Mouse (Mus musculus) liver, adult (tissue): ENCODE measurements at regions not wholly inside any gene's neighbourhood (a gene's known extent, or its start where the extent isn't known, plus 50 kb on each side); places are given as distances from the start of the nearest gene placed in this dataset.

ENCODE experiments used
- GATA4 ChIP-seq: IDR thresholded peaks from 2 replicates; pipeline ENCODE4 v1.6.1; 2014; ENCODE audit warnings: mild to moderate bottlenecking, low read length; ENCODE audit not compliant: insufficient replicate concordance

DNA sequence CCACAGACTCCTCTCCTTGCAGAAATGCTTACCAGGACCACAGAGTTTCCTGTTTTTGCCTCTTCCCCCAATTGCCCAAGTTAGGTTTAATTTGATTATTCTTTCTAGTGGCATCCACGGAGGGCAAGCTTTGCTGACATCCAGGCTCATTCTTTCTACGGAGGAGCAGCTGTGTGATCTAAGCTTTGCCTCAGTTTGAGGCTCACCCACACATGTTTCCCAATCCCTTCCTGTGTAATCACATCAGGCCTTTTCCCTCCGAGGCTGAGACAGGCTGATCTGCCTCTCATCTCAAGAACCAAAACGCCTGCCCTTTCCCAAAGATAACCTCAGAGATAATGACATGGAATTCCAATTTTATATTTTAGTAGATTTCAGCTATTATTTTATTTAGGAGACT, 107.4 kb upstream of the Zfp648 start:
- no peak for TF ChIP-seq GATA4

DNA sequence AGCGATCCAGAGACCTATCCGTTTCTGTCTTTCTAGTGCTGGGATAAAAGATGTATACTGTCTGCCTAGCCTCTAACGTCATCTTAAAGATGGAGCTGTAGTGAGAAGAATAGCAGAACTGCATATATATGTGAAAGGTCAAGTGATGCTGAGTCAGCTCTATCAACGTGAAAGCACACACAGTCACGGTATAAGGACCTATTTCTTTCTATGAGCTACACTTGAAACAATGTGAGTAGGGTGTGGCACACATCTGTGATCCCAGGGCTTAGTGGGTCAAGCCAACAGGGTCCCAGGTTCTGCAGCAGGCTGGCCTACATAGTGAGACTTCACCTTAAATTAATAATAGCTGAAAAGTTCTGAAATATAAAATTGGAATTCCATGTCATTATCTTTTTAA, 106.6 kb upstream of the Zfp648 start:
- no peak for TF ChIP-seq GATA4

DNA sequence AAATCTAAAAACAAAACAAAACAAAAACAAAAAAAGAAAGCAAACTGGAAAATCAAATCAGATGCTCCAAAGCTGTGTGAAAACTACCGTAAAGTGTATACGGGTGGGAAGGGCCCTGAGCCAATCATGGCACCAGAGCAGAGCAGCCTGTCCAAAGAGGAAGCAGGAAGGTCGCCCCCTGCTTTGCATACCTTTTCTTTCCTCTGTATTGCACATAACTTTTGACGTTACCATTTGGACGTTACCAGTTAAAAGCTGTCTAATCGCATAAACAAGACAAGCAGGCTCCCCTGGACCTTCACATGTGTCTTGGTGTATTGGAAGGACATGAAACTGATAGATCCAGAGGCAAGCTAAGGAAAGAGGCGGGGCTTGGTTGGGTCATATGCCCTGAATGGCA, 104.9 kb upstream of the Zfp648 start:
- TF ChIP-seq GATA4: no peak

DNA sequence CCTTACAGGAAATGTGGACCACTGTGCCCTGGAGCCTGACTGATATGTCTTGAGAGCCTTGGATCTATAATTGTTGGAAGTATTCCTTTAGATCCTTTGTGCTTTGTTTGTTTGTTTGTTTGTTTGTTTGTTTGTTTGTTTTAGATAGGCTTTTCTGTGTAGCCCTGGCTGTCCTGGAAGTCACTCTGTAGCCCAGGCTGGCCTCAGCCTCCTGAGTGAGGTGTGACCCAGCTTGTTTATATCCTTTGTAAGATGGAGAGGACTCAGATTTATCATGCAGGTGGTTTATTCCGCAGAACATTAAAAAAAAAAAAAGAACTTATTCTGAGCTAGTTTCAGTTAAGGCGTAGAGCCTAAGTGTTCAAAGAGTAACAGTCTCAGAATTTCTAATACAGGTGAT, 104.1 kb upstream of the Zfp648 start:
- no peak for TF ChIP-seq GATA4

DNA sequence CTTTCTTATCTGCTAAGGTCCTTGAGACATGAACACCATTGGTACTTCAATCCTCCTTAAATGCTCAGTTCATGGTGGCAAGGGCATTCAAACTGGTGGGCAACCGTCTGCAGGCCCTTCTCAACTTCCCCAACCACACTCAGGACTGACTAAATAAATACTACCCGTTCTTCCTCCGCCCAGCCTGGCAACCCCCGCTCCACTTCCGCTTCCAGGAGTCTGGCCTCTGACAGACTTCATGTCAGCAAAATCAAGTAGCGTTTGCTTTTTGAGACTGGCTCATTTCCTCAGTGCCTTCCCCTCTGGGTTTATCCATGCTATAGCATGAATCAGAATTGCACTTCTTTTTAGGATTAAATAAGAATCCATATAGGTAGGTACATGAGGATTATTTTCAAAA, 103.3 kb upstream of the Zfp648 start:
- TF ChIP-seq GATA4: no peak

DNA sequence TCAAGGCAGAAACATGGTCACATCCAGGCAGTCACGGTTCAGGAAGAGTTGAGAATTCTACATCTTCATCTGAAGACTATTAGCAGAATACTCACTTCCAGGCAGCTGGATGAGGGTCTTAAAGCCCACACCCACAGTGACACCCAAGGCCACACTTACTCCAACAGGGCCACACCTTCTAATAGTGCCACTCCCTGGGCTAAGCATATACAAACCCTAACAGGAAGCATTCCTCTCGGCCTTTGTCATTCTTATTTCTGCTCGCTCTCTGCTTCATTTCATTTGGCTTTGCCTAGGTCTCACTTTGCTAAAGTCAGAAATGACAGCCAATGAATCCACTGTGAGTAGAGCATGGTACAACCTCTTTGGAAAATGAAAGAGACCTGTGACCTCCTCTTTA, 100.4 kb upstream of the Zfp648 start:
- TF ChIP-seq GATA4: no peak

DNA sequence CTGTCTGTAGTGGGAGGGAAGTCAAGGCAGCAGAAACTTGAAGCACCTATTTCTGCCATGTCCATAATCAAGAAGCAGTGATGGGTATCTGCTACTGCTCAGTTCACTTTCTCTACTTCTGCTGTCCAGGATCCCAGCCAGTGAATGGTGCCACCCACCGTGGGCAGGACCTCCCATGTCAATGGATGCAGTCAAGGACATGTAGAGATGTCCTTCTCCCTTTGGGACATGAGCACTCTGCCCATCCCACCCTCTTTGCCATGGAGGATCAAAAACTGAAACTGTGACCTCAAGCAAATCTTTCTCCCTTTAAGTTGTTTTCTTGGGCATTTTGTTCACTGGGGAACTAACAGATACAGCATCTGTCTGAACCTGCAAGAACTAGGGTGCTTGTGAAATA, 99.6 kb upstream of the Zfp648 start:
- no peak for TF ChIP-seq GATA4

DNA sequence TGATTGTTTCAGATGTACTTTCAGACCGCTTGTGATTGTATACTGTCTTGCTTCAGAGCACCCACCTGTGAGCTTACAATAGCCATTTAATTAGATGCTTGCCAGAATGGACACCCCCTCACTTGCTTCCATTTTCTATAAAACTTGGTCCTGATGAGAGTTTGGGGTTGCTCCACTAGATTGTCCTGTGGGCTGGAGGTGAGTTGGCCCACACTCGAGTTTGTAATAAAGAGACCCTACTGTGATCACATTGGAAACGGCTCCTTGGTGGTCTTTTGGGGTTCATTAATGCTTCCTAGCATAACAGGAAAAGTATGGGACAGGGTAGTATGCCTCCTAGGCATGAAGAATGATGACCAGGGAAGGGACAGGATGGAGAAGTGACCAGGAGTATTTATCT, 98.8 kb upstream of the Zfp648 start:
- no peak for TF ChIP-seq GATA4

DNA sequence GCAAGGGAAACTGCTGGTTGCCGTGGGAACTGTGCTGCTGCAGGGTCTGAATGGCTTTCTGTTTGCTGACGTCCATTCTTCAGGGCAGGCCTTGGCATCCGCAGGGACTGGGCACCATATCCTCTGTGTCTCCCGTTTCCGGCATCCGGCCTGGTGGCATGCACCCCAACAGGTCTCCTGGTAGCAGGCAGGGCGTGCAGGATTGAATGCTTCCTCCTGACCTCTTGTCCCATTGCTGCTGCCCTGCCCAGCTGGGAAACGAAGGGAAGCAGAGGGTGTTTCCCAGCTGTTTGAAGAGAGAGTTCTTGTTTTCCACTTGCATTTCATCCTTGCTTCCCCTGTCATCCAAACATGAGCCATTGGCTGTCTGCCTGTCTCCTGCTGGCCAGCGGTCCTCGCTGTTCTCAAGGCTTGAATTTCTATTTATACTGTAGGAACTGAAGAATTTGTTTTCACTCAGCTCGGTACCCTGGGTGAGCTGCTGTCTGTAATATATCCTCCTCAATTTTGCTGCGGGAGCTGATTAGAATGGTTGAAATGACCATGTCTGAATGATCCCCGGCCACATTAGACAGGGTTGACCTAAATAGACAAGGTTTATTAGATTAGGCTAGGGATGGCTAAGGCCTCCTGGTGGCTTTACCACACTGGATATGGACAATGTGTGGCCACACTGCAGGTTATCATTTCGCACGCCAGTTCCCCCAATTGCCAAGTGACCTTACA, 98.0 kb upstream of the Zfp648 start:
- TF ChIP-seq GATA4: peak; percentile 32; the same call in 1 of the 2 replicates

DNA sequence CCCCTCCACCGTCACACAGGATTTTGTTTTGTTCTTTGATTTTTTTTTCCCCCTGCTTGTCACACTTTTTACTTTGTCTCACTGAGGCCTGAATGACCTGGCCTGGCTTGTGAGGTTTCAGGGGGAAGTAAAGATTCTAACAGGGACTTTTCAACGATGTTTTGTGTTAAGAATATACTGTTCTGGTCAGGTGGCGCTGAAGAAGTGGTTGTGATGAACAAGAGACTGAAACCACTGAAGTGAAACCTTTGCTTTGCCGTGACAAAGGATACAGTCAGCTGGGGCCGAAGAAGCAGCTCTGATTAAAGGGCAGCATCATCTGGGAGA, 97.4 kb upstream of the Zfp648 start:
- TF ChIP-seq GATA4: no peak

DNA sequence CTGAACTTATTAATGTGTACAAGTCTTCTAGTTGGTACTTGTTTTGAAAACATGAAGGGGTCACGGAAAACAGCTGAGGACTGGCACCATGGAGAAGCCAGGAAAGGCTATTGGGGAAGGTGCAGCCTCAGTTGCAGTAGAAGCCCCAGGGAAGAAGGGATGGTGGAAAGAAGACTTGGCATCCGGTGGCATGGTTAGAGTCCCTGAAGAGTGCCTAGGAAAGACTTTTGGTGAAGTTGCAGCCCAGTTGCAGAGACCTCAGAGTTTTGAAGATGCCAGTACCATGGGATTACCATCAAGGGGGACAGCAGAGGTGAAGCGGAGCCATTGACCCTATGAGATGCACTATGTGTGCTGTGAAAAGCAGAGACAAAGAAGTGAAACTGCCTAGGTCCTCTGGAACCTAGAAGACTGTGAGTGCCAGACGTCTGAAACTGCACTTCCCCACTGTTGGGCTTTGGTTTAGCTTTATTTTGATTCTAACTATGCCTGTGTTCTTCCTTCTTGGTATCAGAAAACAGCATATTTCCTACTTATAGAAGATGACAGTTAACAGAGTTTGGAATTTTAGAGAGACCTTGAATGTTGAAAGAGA, 96.9 kb upstream of the Zfp648 start:
- TF ChIP-seq GATA4: no peak

DNA sequence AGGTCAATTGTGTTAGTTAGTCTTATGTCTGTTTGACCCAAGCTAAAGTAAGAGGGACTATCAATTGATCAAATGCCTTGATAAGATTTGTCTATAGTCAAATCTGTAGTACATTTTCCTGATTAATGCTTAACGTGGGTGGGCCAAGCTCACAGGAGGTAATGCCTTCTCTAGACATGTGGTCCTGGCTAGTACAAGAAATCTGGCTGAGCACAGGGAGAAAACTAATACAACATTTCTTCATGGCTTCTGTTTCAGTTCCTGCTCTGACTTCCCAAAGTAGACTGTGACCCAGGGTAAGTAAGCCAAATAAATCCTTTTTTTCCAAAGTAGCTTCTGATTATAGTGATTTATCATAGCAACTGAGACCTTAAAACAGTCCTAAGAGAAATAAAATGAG, 96.2 kb upstream of the Zfp648 start:
- TF ChIP-seq GATA4: no peak

DNA sequence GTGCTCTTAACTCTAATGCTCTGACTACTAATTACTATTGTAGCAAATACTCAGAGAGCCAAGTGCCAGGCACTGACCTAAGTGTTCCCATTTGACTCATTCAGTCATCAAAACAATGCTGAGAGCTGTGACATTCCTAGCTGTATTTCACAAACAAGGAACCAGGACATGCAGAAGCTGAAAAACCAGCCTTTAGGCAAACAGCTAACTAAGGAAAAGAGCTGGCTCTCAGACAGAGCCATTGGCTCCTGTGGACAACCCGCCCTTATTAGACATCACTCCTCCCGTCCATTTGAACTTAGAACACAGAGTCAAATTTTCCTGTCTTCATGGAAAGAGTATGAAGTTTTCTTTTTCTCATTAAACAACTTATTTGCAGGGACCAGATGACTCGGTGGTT, 88.5 kb upstream of the Zfp648 start:
- TF ChIP-seq GATA4: no peak

DNA sequence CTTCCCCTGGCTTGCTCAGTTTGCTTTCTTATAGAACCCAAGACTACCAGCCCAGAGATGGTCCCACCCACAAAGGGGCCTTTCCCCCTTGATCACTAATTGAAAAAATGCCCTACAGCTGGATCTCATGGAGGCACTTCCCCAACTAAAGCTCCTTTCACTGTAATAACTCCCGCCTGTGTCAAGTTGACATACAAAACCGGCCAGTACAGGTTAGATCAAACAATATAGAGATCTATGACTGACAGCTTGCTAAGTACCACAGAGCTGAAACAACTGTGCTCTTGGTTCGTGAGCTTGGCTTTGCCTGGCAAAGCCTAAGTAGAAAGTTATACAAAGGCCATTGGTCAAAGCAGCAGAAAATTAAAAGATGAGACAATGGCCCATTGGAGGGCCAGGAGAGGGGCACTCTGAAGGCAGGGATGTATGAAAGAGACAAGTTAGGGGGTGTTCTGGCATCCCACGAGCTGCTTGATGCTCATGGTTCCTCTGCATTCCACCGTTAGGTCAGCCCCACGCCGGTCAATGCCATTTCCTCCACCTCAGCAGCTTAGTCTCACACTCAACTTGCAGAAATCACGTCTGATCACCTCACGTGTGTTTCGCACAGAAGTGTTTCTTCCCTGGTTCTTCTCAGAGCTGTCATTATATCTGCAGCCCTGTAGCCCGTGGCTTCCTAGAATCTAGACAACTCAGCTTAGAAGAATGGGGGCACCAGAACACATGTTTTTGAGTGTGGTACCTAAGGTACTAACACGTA, 87.5 kb upstream of the Zfp648 start:
- no peak for TF ChIP-seq GATA4

DNA sequence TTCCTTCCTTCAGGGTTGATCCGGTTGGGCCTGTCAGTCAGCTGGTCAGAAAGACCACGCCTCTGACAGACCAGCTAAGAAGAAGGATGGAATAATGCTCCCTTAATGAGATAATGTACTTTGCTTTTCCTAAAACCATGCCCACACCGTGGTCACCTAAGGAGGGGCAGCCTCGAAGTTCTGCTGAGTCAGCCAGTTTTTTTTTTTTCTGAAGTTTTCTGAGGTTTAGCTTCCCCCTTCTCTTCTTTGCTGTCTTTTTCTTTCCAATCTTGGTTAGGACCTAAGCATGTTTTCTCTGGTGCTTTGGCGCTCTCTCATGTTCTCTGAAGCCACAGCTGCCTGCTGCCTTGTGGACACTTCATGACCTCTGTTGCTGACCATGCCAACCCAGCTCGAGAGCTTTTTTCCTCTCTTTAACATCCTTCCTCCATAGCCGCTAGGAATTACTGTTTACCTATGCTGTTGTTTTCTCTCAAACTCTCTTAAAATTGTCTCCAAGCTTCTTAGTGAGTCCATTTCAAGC, 84.7 kb upstream of the Zfp648 start:
- no peak for TF ChIP-seq GATA4

DNA sequence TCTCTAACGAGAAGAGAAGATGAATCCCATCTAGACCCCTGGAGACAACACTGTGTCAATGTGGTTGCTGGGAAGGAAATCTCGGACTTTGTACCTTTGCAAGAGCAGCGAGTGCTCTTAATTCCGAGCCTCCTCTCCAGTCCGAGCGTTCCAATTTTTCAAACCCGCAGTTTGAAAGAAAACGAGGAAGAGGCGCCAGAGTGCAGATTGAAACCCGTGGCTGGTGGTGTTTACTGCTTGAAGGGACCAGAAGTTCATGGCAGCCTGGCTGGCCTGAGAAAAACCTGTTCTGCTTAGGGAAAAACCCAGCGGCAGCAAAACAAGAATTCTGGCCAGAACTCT, 83.7 kb upstream of the Zfp648 start:
- no peak for TF ChIP-seq GATA4
